Mouse (Mus musculus) common myeloid progenitor, adult 5-6 weeks (primary cell): ENCODE data around the gene Gdap2. TPM values are rescaled to one million over a fixed set of nuclear protein-coding genes. Genes with fewer than 3 reads are reported as not detected.

Experiments
- ATAC-seq: replicated peaks from 2 replicates; pipeline ENCODE4 v1.8.0; 2016; ENCODE audit warnings: low read depth, mild to moderate bottlenecking, moderate TSS enrichment, inconsistent platforms; ENCODE audit not compliant: poor library complexity, severe bottlenecking
- total RNA-seq: library from RNA; stranded (forward); fragments of 200-1000, 187-1606 nt; gene quantifications from 2 replicates; pipeline ENCODE4 v1.2.3, GENCODE M21; 2017

Gene Gdap2
- total RNA-seq: 22.4 and 28.3 TPM in 2 replicates

- ATAC-seq: peak; percentile 98
These were observed at the start of gene Gdap2, which contains the start of gene Wdr3 for GRCm38 (mm10) chr3:100162315-100163105. Gdap2 (plus strand) TSS chr3:100162381. Wdr3 (minus strand) TSS chr3:100162407.

DNA sequence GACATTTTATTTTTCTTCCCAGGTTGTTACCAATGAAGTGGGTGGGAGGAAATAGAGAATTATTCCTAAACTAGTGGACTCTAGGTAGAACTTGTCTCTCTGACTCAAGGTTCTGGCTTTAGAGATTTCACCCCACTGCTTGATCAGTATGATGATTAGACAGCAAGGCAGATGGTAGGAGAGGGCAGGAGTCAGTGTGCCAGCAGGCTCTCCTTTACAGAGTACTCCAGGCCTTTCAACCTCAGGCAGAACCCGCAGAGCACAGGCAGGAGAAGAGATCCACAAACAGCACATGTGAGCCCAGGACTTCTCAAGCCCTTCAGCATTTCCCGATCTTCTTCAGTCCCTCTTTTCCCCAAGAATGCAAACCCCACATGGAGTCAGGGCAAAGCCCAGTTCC lies 43.5 kb upstream of the Gdap2 start:
- no peak for ATAC-seq

- no peak for ATAC-seq
These were observed 40.2 kb upstream of the Gdap2 start for GRCm38 (mm10) chr3:100121961-100122360.

GRCm38 (mm10) chr3:100122445-100122844 lies 39.7 kb upstream of the Gdap2 start:
- no peak for ATAC-seq

GRCm38 (mm10) chr3:100160682-100161445 lies 1.3 kb upstream of the Gdap2 start:
- ATAC-seq: no peak

GRCm38 (mm10) chr3:100161665-100162314 lies 391 bp upstream of the Gdap2 start:
- no peak for ATAC-seq

DNA sequence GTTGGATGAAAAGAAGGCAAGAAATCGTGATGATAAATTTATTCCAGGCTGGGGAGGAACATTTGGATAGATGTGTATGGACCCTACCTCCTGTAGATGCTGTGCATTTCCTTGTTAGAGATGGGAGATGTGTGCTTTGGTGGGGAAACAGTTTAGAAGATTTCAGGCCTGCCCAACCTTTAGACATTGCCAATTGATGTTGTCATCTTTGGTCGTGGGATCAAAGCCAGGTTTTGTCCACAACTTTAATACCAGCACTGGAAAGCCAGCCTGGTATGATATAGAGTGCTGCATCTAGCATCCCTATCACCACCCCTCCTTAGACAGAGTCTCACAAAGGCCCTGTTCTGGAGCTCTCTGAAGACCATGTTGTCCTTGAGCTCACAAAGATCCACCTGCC lies 1.4 kb downstream of the Gdap2 start:
- ATAC-seq: no peak

DNA sequence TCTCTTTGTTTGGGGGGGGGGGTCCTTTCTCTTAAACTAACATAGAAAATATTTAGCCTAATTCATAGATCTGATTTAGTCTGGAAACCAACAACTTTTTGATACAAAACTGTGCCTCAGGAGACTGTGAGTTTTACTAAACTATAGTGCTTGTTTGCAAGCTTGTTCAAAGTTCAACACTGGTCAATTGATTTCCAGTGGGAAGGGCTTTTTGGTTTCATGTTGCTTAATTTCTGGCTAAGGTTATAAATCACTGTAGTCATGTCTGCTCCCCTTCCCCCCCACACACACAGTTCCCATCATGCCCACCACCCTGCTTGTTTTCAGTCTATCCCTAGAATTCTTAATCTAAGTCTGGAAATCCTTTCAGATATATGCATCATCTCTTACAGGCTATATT lies 2.8 kb downstream of the Gdap2 start:
- ATAC-seq: no peak

DNA sequence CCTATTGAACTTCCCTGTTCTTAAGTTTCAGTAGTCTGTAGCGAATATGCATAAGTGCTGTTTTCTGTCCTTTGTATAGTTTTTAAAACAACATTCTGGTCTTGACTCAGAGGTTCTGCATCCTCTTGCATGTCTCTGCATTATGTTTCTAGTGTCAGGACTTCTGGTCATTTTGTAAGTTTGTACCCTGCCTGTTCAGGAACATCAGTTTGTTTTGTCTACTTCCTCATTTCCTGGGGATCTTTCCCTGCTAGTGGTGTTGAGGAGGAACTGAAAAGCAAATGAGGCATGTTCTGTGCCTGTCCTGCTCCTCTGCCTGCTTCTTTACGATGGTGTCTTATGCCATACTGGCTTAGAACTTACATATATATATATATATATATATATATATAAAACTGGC lies 13.8 kb downstream of the Gdap2 start:
- ATAC-seq: peak; percentile 92

DNA sequence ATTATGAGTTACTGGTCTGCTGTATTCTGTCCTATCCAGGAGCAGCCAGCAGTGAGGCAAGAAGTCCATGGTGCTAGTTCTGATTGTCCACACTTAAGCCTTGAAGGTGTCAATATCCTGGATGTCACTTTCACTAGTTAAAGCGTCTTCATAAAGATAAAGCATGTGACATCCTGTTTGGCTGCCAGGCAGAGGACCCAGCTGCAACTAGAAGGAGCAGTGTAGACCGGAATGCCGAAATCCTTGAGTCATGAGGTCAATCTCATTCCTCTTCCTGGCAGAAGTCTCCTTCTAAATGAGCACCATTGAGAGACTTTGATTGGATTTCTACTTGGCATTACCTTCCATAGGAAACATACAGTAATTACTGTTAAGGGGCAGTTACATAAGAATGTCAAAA lies 18.3 kb downstream of the Gdap2 start:
- no peak for ATAC-seq

- peak; percentile 77; the same call in 1 of the 2 replicates for ATAC-seq
These were observed 27.3 kb downstream of the Gdap2 start for GRCm38 (mm10) chr3:100189444-100189843.

DNA sequence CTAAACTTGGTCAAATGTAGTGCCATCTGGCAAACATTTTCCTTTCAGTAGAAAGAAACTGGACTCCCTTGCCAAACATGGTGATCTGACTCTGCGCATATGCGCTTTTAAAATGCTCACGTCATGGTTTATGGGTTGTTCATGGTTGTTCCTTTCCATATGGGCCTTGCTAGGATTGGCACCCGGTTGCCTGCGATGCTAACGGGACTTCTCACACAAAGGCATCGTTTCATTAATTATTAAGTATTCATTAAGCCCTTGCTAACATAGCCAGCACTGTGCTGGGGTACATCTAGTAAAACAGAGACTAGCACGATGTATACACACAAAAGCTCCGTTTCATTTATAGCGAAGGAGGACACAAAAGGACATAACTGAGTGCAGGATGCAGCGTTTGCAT lies 27.7 kb downstream of the Gdap2 start:
- no peak for ATAC-seq

GRCm38 (mm10) chr3:100194210-100194609 lies 32.0 kb downstream of the Gdap2 start:
- 0 out of 2 replicates have a peak, but pooled peaks have one; percentile 56 for ATAC-seq

DNA sequence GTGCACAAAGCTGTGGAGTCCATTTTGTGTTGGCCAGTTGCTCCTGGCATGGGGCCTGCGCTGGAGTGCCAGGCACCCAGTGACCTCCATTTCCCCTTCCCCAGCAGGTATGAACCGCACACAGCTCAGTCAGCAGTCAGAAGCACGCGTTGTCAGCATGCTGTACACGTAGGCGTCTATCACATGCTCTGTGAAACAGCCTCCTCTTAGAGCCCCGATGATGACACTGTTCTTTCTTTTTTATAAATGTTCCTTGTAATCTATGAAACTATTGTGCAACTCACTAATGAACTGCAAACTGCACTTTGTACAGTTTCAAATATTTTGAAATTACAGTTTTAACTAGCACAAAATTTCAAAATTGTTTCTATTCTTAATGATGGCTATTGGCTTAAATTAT lies 39.4 kb downstream of the Gdap2 start:
- no peak for ATAC-seq

GRCm38 (mm10) chr3:100206973-100207372 lies 44.8 kb downstream of the Gdap2 start:
- no peak for ATAC-seq

GRCm38 (mm10) chr3:100215469-100215868 lies 53.3 kb downstream of the Gdap2 start:
- ATAC-seq: no peak

DNA sequence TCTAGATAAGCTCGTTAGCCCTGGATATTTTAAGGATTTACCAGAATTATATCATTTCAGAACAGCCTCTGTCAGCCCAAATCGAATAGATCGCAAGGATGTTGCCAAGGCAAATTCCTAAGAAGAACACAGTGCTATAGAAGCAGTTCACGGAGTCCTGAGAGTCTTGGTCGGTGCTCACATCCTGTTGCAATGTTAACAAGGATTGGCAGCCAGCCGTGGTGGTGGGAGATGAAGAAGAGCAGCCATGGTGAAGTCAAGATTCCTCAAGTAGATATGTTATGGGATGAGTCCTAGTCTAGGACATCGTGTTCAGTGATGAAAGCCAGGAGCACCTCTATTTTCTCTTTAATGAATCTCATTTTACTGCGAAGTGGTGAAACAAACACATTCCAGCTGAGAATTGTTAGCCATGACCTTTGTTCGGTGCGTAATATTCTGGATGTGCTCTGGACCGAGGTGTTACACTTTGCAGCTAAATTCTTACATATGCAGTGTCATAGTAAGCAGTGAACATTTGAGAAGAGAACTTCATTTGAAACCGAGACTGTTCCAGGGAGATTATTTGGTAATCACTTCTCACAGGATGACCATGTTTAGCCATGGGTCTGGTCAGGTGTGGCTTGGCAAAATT lies 63.3 kb downstream of the Gdap2 start:
- ATAC-seq: no peak

DNA sequence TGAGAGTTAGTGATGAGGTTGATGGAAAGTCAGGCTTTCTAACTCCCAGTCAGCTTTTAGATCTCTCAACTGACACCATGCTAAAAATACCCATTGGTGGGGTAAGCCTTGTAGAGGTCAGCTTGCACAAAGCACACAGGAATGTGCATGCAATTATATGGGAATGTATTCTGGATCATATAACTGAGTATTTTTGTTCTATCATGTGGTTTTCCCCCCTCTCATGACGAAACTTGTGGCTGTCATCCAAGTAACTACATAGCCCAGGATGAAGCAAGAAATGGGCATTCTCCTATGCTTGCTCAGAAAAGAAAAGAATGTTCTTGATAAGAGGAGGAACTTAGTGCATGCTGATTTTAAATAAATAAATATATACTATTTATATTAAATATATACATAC lies 65.3 kb downstream of the Gdap2 start:
- ATAC-seq: no peak

- no peak for ATAC-seq
These were observed 66.8 kb downstream of the Gdap2 start for GRCm38 (mm10) chr3:100228981-100229380.

DNA sequence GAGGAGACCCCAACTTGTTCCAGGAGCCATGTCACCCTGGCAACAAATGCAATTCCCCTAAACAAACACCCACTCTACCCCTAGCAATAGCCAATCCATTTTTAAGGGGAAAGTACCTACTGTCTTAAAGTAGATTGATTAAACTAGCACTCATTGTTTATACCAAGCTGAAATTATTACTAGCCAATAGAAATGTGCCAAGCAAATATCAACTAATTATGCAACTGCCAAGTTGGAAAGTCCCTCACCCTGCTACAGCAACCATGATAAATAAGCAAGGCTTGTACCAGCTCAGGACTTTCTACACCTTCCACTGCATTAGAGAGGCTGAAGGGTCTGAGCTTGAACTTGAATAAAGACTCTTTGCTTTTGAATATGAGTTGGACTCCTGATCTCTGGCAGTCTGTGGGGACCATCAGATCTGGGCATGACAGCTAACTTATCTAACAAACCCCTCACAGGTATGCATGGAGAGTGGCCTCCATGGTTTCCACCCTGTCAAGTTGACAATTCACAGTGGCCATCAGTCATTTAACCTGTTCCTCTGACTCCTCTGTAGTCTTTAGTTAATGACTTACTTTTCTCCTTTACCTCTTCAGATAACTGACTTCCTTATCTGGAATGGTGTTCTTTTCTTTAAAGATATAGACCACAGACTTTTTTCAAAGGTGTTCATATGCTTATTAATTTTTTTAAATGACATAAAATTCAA lies 74.7 kb downstream of the Gdap2 start:
- no peak for ATAC-seq
